In genomic region chr8:84594099-84594780, GRCm38 (mm10) we compare ENCODE assay signal across 8 mouse cellular contexts.
DNase-seq lines count a peak whose midpoint lies in the region; ATAC-seq and TF ChIP-seq lines count a peak whose summit lies in the region.

No protein-coding gene starts in this region.

- H3K36me3 ChIP-seq in intestine, postnatal 0 days (ENCODE audit: control insufficient read depth, insufficient read depth): no peaks in the 10 kb centered on the region
- no peaks in the 10 kb centered on the region for H3K36me3 ChIP-seq in intestine, embryonic 16.5 days (ENCODE audit: control insufficient read depth, insufficient read depth, low read length)
- no peaks in the 10 kb centered on the region for H3K36me3 ChIP-seq in embryonic facial prominence, embryonic 14.5 days (ENCODE audit: control insufficient read depth, insufficient read depth, low read length)
- H3K36me3 ChIP-seq in limb, embryonic 14.5 days (ENCODE audit: control insufficient read depth, insufficient read depth, low read length): no peaks in the 10 kb centered on the region

- DNase-seq in embryonic facial prominence, embryonic 14.5 days (ENCODE audit: low spot score): peak; percentile 70
- DNase-seq in hindlimb bud, embryonic 11.5 days (ENCODE audit: extremely low spot score, low read depth, low spot score): peak; percentile 75
- peak; percentile 55 for DNase-seq in limb, embryonic 14.5 days (ENCODE audit: low spot score)
- DNase-seq in testis, postnatal 10 days (ENCODE audit: low spot score): peak; percentile 91

- ATAC-seq in intestine, postnatal 0 days: no peak
- no peak for ATAC-seq in intestine, embryonic 16.5 days
- ATAC-seq in embryonic facial prominence, embryonic 14.5 days (ENCODE audit: low read depth): no peak
- ATAC-seq in limb, embryonic 14.5 days (ENCODE audit: low FRiP score, low read depth): no peak
- ATAC-seq in monocyte, adult 5-6 weeks (replicated peaks; ENCODE audit: insufficient number of reproducible peaks, low FRiP score, low TSS enrichment, poor library complexity, severe bottlenecking): 0 out of 2 replicates have a peak, but pooled peaks have one; percentile 42

- TF ChIP-seq CTCF in intestine, postnatal 0 days (IDR thresholded peaks at IDR 0.05; ENCODE audit: low read depth): peak; percentile 86
- peak; percentile 94 for TF ChIP-seq CTCF in bone marrow, adult 2 months (IDR thresholded peaks at IDR 0.05; ENCODE audit: control insufficient read depth, insufficient read depth, low read length)

- no peaks in the 10 kb centered on the region for H3K27me3 ChIP-seq in intestine, postnatal 0 days (replicated peaks; ENCODE audit: control insufficient read depth, insufficient read depth, low read length)
- H3K27me3 ChIP-seq in intestine, embryonic 16.5 days (replicated peaks; ENCODE audit: control insufficient read depth, insufficient read depth, low read length): no peaks in the 10 kb centered on the region
- no peaks in the 10 kb centered on the region for H3K27me3 ChIP-seq in embryonic facial prominence, embryonic 14.5 days (replicated peaks; ENCODE audit: control insufficient read depth, insufficient read depth, low read length)
- no peaks in the 10 kb centered on the region for H3K27me3 ChIP-seq in limb, embryonic 14.5 days (ENCODE audit: control insufficient read depth, insufficient read depth, low read length)

- no peak overlapping the region for H3K4me2 ChIP-seq in intestine, postnatal 0 days (replicated peaks; ENCODE audit: low read depth)
- H3K4me2 ChIP-seq in intestine, embryonic 16.5 days (ENCODE audit: low read depth, low read length): no peak overlapping the region
- H3K4me2 ChIP-seq in embryonic facial prominence, embryonic 14.5 days (ENCODE audit: low read depth, low read length): no peak overlapping the region
- no peak overlapping the region for H3K4me2 ChIP-seq in limb, embryonic 14.5 days (replicated peaks; ENCODE audit: low read depth, low read length, severe bottlenecking)

- H3K9me3 ChIP-seq in intestine, postnatal 0 days (ENCODE audit: control insufficient read depth): no peaks in the 10 kb centered on the region
- no peaks in the 10 kb centered on the region for H3K9me3 ChIP-seq in intestine, embryonic 16.5 days (ENCODE audit: control insufficient read depth, low read length)
- no peaks in the 10 kb centered on the region for H3K9me3 ChIP-seq in embryonic facial prominence, embryonic 14.5 days (ENCODE audit: control insufficient read depth, low read length)
- H3K9me3 ChIP-seq in limb, embryonic 14.5 days (ENCODE audit: control insufficient read depth, low read length): no peaks in the 10 kb centered on the region

- H3K9ac ChIP-seq in intestine, postnatal 0 days (ENCODE audit: low read depth, low read length): no peak overlapping the region
- no peak overlapping the region for H3K9ac ChIP-seq in intestine, embryonic 16.5 days (ENCODE audit: low read depth, low read length)
- H3K9ac ChIP-seq in embryonic facial prominence, embryonic 14.5 days (ENCODE audit: low read depth, low read length): no peak overlapping the region
- H3K9ac ChIP-seq in limb, embryonic 14.5 days (ENCODE audit: low read depth, low read length, severe bottlenecking): no peak overlapping the region

- H3K4me1 ChIP-seq in intestine, postnatal 0 days (replicated peaks; ENCODE audit: control insufficient read depth, insufficient read depth, low read length): no peaks in the 10 kb centered on the region
- no peaks in the 10 kb centered on the region for H3K4me1 ChIP-seq in intestine, embryonic 16.5 days (ENCODE audit: control insufficient read depth, insufficient read depth, low read length)
- H3K4me1 ChIP-seq in bone marrow, adult 2 months (ENCODE audit: control insufficient read depth, insufficient read depth, low read length): no peaks in the 10 kb centered on the region; the same call in 1 of the 2 replicates
- H3K4me1 ChIP-seq in embryonic facial prominence, embryonic 14.5 days (ENCODE audit: control insufficient read depth, insufficient read depth, low read length): no peaks in the 10 kb centered on the region
- H3K4me1 ChIP-seq in limb, embryonic 14.5 days (ENCODE audit: control insufficient read depth, insufficient read depth, low read length): no peaks in the 10 kb centered on the region

- no peak for TF ChIP-seq POLR2A in bone marrow, adult 2 months (IDR thresholded peaks at IDR 0.05; ENCODE audit: borderline replicate concordance, control insufficient read depth, low read depth, low read length)
- TF ChIP-seq POLR2A in limb, embryonic 14.5 days (IDR thresholded peaks at IDR 0.05; ENCODE audit: borderline replicate concordance, extremely low read depth, insufficient read depth, insufficient read length): no peak

- no peak overlapping the region for H3K27ac ChIP-seq in intestine, postnatal 0 days (ENCODE audit: low read depth, low read length)
- no peak overlapping the region for H3K27ac ChIP-seq in intestine, embryonic 16.5 days (ENCODE audit: low read length)
- H3K27ac ChIP-seq in bone marrow, adult 2 months (ENCODE audit: control insufficient read depth, insufficient read depth, low read depth, low read length, poor library complexity): no peak overlapping the region
- no peak overlapping the region for H3K27ac ChIP-seq in embryonic facial prominence, embryonic 14.5 days (replicated peaks; ENCODE audit: low read depth, low read length)
- H3K27ac ChIP-seq in limb, embryonic 14.5 days (replicated peaks; ENCODE audit: low read depth, low read length): no peak overlapping the region

- no peak overlapping the region for H3K4me3 ChIP-seq in intestine, postnatal 0 days (ENCODE audit: low read depth, low read length)
- no peak overlapping the region for H3K4me3 ChIP-seq in intestine, embryonic 16.5 days (ENCODE audit: low read length)
- no peak overlapping the region for H3K4me3 ChIP-seq in bone marrow, adult 2 months (replicated peaks; ENCODE audit: control insufficient read depth, low read depth, low read length)
- H3K4me3 ChIP-seq in embryonic facial prominence, embryonic 14.5 days (ENCODE audit: low read depth, low read length): no peak overlapping the region
- no peak overlapping the region for H3K4me3 ChIP-seq in limb, embryonic 14.5 days (replicated peaks; ENCODE audit: low read length)

- 71% methylated on average over 9 of the region's 9 CpGs for WGBS in intestine, postnatal 0 days
- 64% methylated on average over 9 of the region's 9 CpGs for WGBS in intestine, embryonic 16.5 days
- WGBS in bone marrow, adult 2 months: 65% methylated on average over 9 of the region's 9 CpGs
- 64% methylated on average over 9 of the region's 9 CpGs for WGBS in embryonic facial prominence, embryonic 14.5 days
- 67% methylated on average over 9 of the region's 9 CpGs for WGBS in limb, embryonic 14.5 days
